Mouse (Mus musculus) forebrain, embryonic 14.5 days (tissue): ENCODE measurements around the gene Arpin. TPM values are rescaled to one million over a fixed set of nuclear protein-coding genes. Genes with fewer than 3 reads are reported as not detected.
A peak's percentile ranks its signal among the peaks of the same experiment; 100 is the strongest.

Experiments used
- ATAC-seq: fragments of 200-750 bp; cut with Nextera tagmentation; 2 replicates; pipeline ENCODE4 v1.8.0; 2017; ENCODE audit warnings: mild to moderate bottlenecking, moderate library complexity
- DNase-seq: peaks from one replicate; pipeline ENCODE4 v3.0.0-alpha.2; 2015; ENCODE audit warnings: low spot score
- H3K27ac ChIP-seq: fragments of 300-500 bp; sonication (generic); 2 replicates; pipeline ENCODE4 v1.5.1; 2014; ENCODE audit warnings: low read depth, mild to moderate bottlenecking, control low read depth, low read length, moderate library complexity
- H3K27me3 ChIP-seq: fragments of 300-500 bp; sonication (generic); replicated peaks from 2 replicates; pipeline ENCODE4 v1.6.1; 2014; ENCODE audit warnings: low read length, control low read depth, mixed read lengths; ENCODE audit not compliant: control insufficient read depth, insufficient read depth
- H3K36me3 ChIP-seq: fragments of 300-500 bp; sonication (generic); 2 replicates; pipeline ENCODE4 v1.6.1; 2014; ENCODE audit warnings: low read length, control low read depth; ENCODE audit not compliant: control insufficient read depth, insufficient read depth
- H3K4me1 ChIP-seq: fragments of 300-500 bp; sonication (generic); 2 replicates; pipeline ENCODE4 v1.6.1; 2014; ENCODE audit warnings: antibody characterized with exemption, low read length, control low read depth; ENCODE audit not compliant: control insufficient read depth, insufficient read depth
- H3K4me2 ChIP-seq: fragments of 300-500 bp; sonication (generic); 2 replicates; pipeline ENCODE4 v1.6.1; 2014; ENCODE audit warnings: mild to moderate bottlenecking, control low read depth, low read length
- H3K4me3 ChIP-seq: fragments of 300-500 bp; sonication (generic); 2 replicates; pipeline ENCODE4 v1.5.1; 2014; ENCODE audit warnings: low read depth, low read length, control low read depth
- H3K9ac ChIP-seq: fragments of 300-500 bp; sonication (generic); 2 replicates; pipeline ENCODE4 v1.6.1; 2014; ENCODE audit warnings: mild to moderate bottlenecking, low read length, control low read depth, moderate library complexity
- H3K9me3 ChIP-seq: fragments of 300-500 bp; sonication (generic); replicated peaks from 2 replicates; pipeline ENCODE4 v1.6.1; 2016; ENCODE audit warnings: low read length, control low read depth, mixed read lengths; ENCODE audit not compliant: control insufficient read depth
- WGBS: fragments of 180-500 bp; shearing (Covaris S2); extraction: QIAGEN DNeasy Blood & Tissue Kit; methylation state at CpG from one replicate; pipeline ENCODE4 v1.1.7; 2014; 5-methylcytosine and 5-hydroxymethylcytosine counted together
- polyA plus RNA-seq: library from polyadenylated mRNA; unstranded; fragments of >200 nt; fragmentation: Nextera tagmentation; extraction: Ambion mirVana; gene quantifications from 2 replicates; pipeline ENCODE4 v1.2.1, GENCODE M21; 2014

The Arpin gene
- polyA plus RNA-seq: 16.0 and 17.3 TPM in 2 replicates

- H3K27ac ChIP-seq: no peak within 1 kb of the TSS
- H3K4me1 ChIP-seq: peaks cover 11% of the 10 kb centered on the region; the same call in 1 of the 2 replicates
- H3K9ac ChIP-seq: peak within 1 kb of the TSS; percentile 76
- 1% methylated on average over 31 of the region's 32 CpGs for WGBS
- H3K9me3 ChIP-seq: no peaks in the 10 kb centered on the region
- no peaks in the 10 kb centered on the region for H3K36me3 ChIP-seq
- no peaks in the 10 kb centered on the region for H3K27me3 ChIP-seq
- H3K4me3 ChIP-seq: peak within 1 kb of the TSS; percentile 43
- peak; percentile 72 for ATAC-seq
- peak; percentile 67 for DNase-seq
- peak within 1 kb of the TSS; percentile 74 for H3K4me2 ChIP-seq
These were observed at the start of gene Arpin for GRCm38 (mm10) chr7:79934862-79935510. Gene Arpin (minus strand): TSS chr7:79935359.

- 87% methylated on average over 2 of the region's 2 CpGs for WGBS
- H3K9ac ChIP-seq: no peak overlapping the region
- H3K9me3 ChIP-seq: no peaks in the 10 kb centered on the region
- ATAC-seq (no peak), DNase-seq (no peak)
- H3K36me3 ChIP-seq: no peaks in the 10 kb centered on the region
- no peaks in the 10 kb centered on the region for H3K4me1 ChIP-seq
- H3K27ac ChIP-seq: no peak overlapping the region
- H3K4me3 ChIP-seq: no peak overlapping the region
- H3K4me2 ChIP-seq: no peak overlapping the region
- no peaks in the 10 kb centered on the region for H3K27me3 ChIP-seq
These were observed 40.2 kb upstream of the Arpin start for GRCm38 (mm10) chr7:79975316-79975715.

- H3K4me2 ChIP-seq: no peak overlapping the region
- DNase-seq: no peak
- H3K4me3 ChIP-seq: no peak overlapping the region
- 88% methylated on average over 5 of the region's 5 CpGs for WGBS
- H3K9me3 ChIP-seq: no peaks in the 10 kb centered on the region
- no peak overlapping the region for H3K9ac ChIP-seq
- no peaks in the 10 kb centered on the region for H3K27me3 ChIP-seq
- H3K4me1 ChIP-seq: no peaks in the 10 kb centered on the region
- no peak overlapping the region for H3K27ac ChIP-seq
- no peak for ATAC-seq
- H3K36me3 ChIP-seq: no peaks in the 10 kb centered on the region
These were observed 37.0 kb upstream of the Arpin start for GRCm38 (mm10) chr7:79972195-79972594.

GRCm38 (mm10) chr7:79970336-79970735 is 35.2 kb upstream of the Arpin start:
- ATAC-seq: no peak
- Histone ChIP-seq H3K4me1 (no peaks in the 10 kb centered on the region), H3K4me3 (no peak overlapping the region), H3K4me2 (no peak overlapping the region), H3K9me3 (no peaks in the 10 kb centered on the region), H3K27me3 (no peaks in the 10 kb centered on the region), H3K27ac (no peak overlapping the region), H3K9ac (no peak overlapping the region), H3K36me3 (no peaks in the 10 kb centered on the region)
- DNase-seq: no peak
- 73% methylated on average over 1 of the region's 1 CpGs for WGBS

GRCm38 (mm10) chr7:79968326-79968725 is 33.2 kb upstream of the Arpin start:
- H3K27ac ChIP-seq: no peak overlapping the region
- H3K9ac ChIP-seq: no peak overlapping the region
- no peak overlapping the region for H3K4me3 ChIP-seq
- ATAC-seq: no peak
- no peak for DNase-seq
- WGBS: 87% methylated on average over 6 of the region's 6 CpGs
- no peaks in the 10 kb centered on the region for H3K9me3 ChIP-seq
- H3K36me3 ChIP-seq: no peaks in the 10 kb centered on the region
- H3K27me3 ChIP-seq: no peaks in the 10 kb centered on the region
- no peak overlapping the region for H3K4me2 ChIP-seq
- H3K4me1 ChIP-seq: no peaks in the 10 kb centered on the region

GRCm38 (mm10) chr7:79961600-79961999 is 26.4 kb upstream of the Arpin start:
- H3K36me3 ChIP-seq: no peaks in the 10 kb centered on the region
- DNase-seq (no peak), ATAC-seq (no peak)
- WGBS: 57% methylated on average over 1 of the region's 1 CpGs
- H3K4me2 ChIP-seq: no peak overlapping the region
- H3K9ac ChIP-seq: no peak overlapping the region
- no peak overlapping the region for H3K4me3 ChIP-seq
- H3K9me3 ChIP-seq: no peaks in the 10 kb centered on the region
- no peak overlapping the region for H3K27ac ChIP-seq
- no peaks in the 10 kb centered on the region for H3K27me3 ChIP-seq
- H3K4me1 ChIP-seq: no peaks in the 10 kb centered on the region

- Histone ChIP-seq H3K4me2 (no peak overlapping the region), H3K4me1 (no peaks in the 10 kb centered on the region), H3K9ac (no peak overlapping the region), H3K4me3 (no peak overlapping the region), H3K9me3 (no peaks in the 10 kb centered on the region), H3K27ac (no peak overlapping the region), H3K36me3 (no peaks in the 10 kb centered on the region), H3K27me3 (no peaks in the 10 kb centered on the region)
- WGBS: 88% methylated on average over 1 of the region's 1 CpGs
- DNase-seq (no peak), ATAC-seq (no peak)
These were observed 21.0 kb upstream of the Arpin start for GRCm38 (mm10) chr7:79956131-79956530.

- Histone ChIP-seq H3K4me1 (no peaks in the 10 kb centered on the region), H3K27me3 (no peaks in the 10 kb centered on the region)
- no peak for ATAC-seq
These were observed 19.7 kb upstream of the Arpin start for GRCm38 (mm10) chr7:79954890-79955289.

GRCm38 (mm10) chr7:79951038-79951437 is 15.9 kb upstream of the Arpin start:
- H3K4me2 ChIP-seq: no peak overlapping the region
- DNase-seq (no peak), ATAC-seq (no peak)
- H3K9me3 ChIP-seq: no peaks in the 10 kb centered on the region
- H3K4me1 ChIP-seq: no peaks in the 10 kb centered on the region
- no peak overlapping the region for H3K27ac ChIP-seq
- 72% methylated on average over 3 of the region's 3 CpGs for WGBS
- no peak overlapping the region for H3K4me3 ChIP-seq
- H3K36me3 ChIP-seq: no peaks in the 10 kb centered on the region
- H3K9ac ChIP-seq: no peak overlapping the region
- no peaks in the 10 kb centered on the region for H3K27me3 ChIP-seq

More at GRCm38 (mm10) chr7:79954890-79955289, 19.7 kb upstream of the Arpin start:
- DNase-seq: no peak
- WGBS: 95% methylated on average over 1 of the region's 1 CpGs
- H3K36me3 ChIP-seq: no peaks in the 10 kb centered on the region
- no peak overlapping the region for H3K27ac ChIP-seq
- H3K4me3 ChIP-seq: no peak overlapping the region
- H3K9me3 ChIP-seq: no peaks in the 10 kb centered on the region
- no peak overlapping the region for H3K4me2 ChIP-seq
- no peak overlapping the region for H3K9ac ChIP-seq
